Mouse (Mus musculus) limb, embryonic 14.5 days (tissue): Measurements from ENCODE around the gene Klhl26. TPM values are rescaled to one million over a fixed set of nuclear protein-coding genes. Genes with fewer than 3 reads are reported as not detected.

Experiments
- ATAC-seq: fragments of 200-750 bp; cut with Nextera tagmentation; 2 replicates; pipeline ENCODE4 v1.8.0; 2017; ENCODE audit warnings: low read depth, moderate number of reproducible peaks, moderate TSS enrichment; ENCODE audit not compliant: low FRiP score
- DNase-seq: peaks from one replicate; pipeline ENCODE4 v3.0.0-alpha.2; 2015; ENCODE audit warnings: low spot score
- H3K27ac ChIP-seq: fragments of 300-500 bp; sonication (generic); replicated peaks from 2 replicates; pipeline ENCODE4 v1.5.1; 2014; ENCODE audit warnings: low read depth, mild to moderate bottlenecking, low read length, moderate library complexity, mixed read lengths
- H3K27me3 ChIP-seq: fragments of 300-500 bp; sonication (generic); 2 replicates; pipeline ENCODE4 v1.6.1; 2014; ENCODE audit warnings: low read length, mixed read lengths; ENCODE audit not compliant: control insufficient read depth, insufficient read depth
- H3K36me3 ChIP-seq: fragments of 300-500 bp; sonication (generic); 2 replicates; pipeline ENCODE4 v1.6.1; 2014; ENCODE audit warnings: mild to moderate bottlenecking, low read length, moderate library complexity, mixed read lengths; ENCODE audit not compliant: control insufficient read depth, insufficient read depth
- H3K4me1 ChIP-seq: fragments of 300-500 bp; sonication (generic); 2 replicates; pipeline ENCODE4 v1.6.1; 2014; ENCODE audit warnings: antibody characterized with exemption, low read length, mixed read lengths; ENCODE audit not compliant: control insufficient read depth, insufficient read depth
- H3K4me2 ChIP-seq: fragments of 300-500 bp; sonication (generic); replicated peaks from 2 replicates; pipeline ENCODE4 v1.6.1; 2014; ENCODE audit warnings: low read depth, mild to moderate bottlenecking, low read length, moderate library complexity; ENCODE audit not compliant: severe bottlenecking
- H3K4me3 ChIP-seq: fragments of 300-500 bp; sonication (generic); replicated peaks from 2 replicates; pipeline ENCODE4 v1.5.1; 2014; ENCODE audit warnings: low read length
- H3K9ac ChIP-seq: fragments of 300-500 bp; sonication (generic); 2 replicates; pipeline ENCODE4 v1.6.1; 2014; ENCODE audit warnings: mild to moderate bottlenecking, low read depth, low read length, moderate library complexity; ENCODE audit not compliant: severe bottlenecking
- H3K9me3 ChIP-seq: fragments of 300-500 bp; sonication (generic); 2 replicates; pipeline ENCODE4 v1.6.1; 2016; ENCODE audit warnings: low read length; ENCODE audit not compliant: control insufficient read depth
- POLR2A ChIP-seq: fragments of 200-500 bp; IDR thresholded peaks from 2 replicates; pipeline ENCODE4 v1.8.0; 2012; ENCODE audit warnings: inconsistent platforms, mild to moderate bottlenecking, moderate library complexity, borderline replicate concordance; ENCODE audit not compliant: insufficient read depth, insufficient read length; ENCODE audit errors: extremely low read depth
- WGBS: fragments of 180-500 bp; shearing (Covaris S2); extraction: QIAGEN DNeasy Blood & Tissue Kit; methylation state at CpG from one replicate; pipeline ENCODE4 v1.1.7; 2014; 5-methylcytosine and 5-hydroxymethylcytosine counted together
- polyA plus RNA-seq, 2 experiments: library from polyadenylated mRNA; depleted of rRNA in 1 of 2; stranded (reverse) in 1 of 2; unstranded in 1 of 2; fragments of >200 nt; fragmentation: Nextera tagmentation in 1 of 2; extraction: Ambion mirVana in 1 of 2; gene quantifications; 2 replicates each; pipeline versions ENCODE4 v1.2.1 to v1.2.3; 2012 to 2014

Klhl26 gene
- polyA plus RNA-seq, 2 experiments = 24.2 to 48.7 TPM

GRCm38 (mm10) chr8:70457882-70458281, 18.9 kb downstream of the Klhl26 start:
- no peak for ATAC-seq

GRCm38 (mm10) chr8:70456996-70457395, 19.8 kb downstream of the Klhl26 start:
- 100% methylated on average over 1 of the region's 1 CpGs for WGBS
- Histone ChIP-seq H3K36me3 (peaks cover 10% of the 10 kb centered on the region), H3K4me3 (no peak overlapping the region), H3K9ac (no peak overlapping the region), H3K27ac (no peak overlapping the region), H3K9me3 (no peaks in the 10 kb centered on the region), H3K27me3 (no peaks in the 10 kb centered on the region), H3K4me1 (peaks cover 5% of the 10 kb centered on the region), H3K4me2 (no peak overlapping the region)
- TF ChIP-seq POLR2A = no peak
- DNase-seq (no peak), ATAC-seq (no peak)

More at GRCm38 (mm10) chr8:70457882-70458281, 18.9 kb downstream of the Klhl26 start:
- DNase-seq = no peak
- TF ChIP-seq POLR2A = no peak
- Histone ChIP-seq H3K9ac (no peak overlapping the region), H3K4me2 (no peak overlapping the region), H3K36me3 (0 out of 2 replicates have a peak, but pooled peaks cover under 1% of the 10 kb centered on the region), H3K4me1 (peaks cover 14% of the 10 kb centered on the region), H3K27me3 (no peaks in the 10 kb centered on the region), H3K27ac (no peak overlapping the region), H3K4me3 (no peak overlapping the region), H3K9me3 (no peaks in the 10 kb centered on the region)
- 89% methylated on average over 6 of the region's 6 CpGs for WGBS

GRCm38 (mm10) chr8:70453852-70454251, 22.9 kb downstream of the Klhl26 start:
- Histone ChIP-seq H3K4me1 (peaks cover 11% of the 10 kb centered on the region), H3K4me2 (no peak overlapping the region), H3K36me3 (peaks cover 37% of the 10 kb centered on the region), H3K9ac (no peak overlapping the region), H3K27ac (no peak overlapping the region), H3K9me3 (no peaks in the 10 kb centered on the region), H3K27me3 (no peaks in the 10 kb centered on the region), H3K4me3 (no peak overlapping the region)
- DNase-seq (no peak), ATAC-seq (no peak)
- no peak for TF ChIP-seq POLR2A
- WGBS = 69% methylated on average over 5 of the region's 5 CpGs

GRCm38 (mm10) chr8:70452196-70452966, 24.4 kb downstream of the Klhl26 start:
- H3K27ac ChIP-seq = no peak overlapping the region
- no peak for ATAC-seq
- no peak for DNase-seq
- no peaks in the 10 kb centered on the region for H3K27me3 ChIP-seq
- 66% methylated on average over 52 of the region's 52 CpGs for WGBS
- peaks cover 22% of the 10 kb centered on the region for H3K4me1 ChIP-seq
- peaks cover 37% of the 10 kb centered on the region for H3K36me3 ChIP-seq
- H3K4me3 ChIP-seq = no peak overlapping the region
- no peak for TF ChIP-seq POLR2A
- no peak overlapping the region for H3K9ac ChIP-seq
- H3K4me2 ChIP-seq = no peak overlapping the region
- no peaks in the 10 kb centered on the region for H3K9me3 ChIP-seq

GRCm38 (mm10) chr8:70447639-70448420, 28.9 kb downstream of the Klhl26 start:
- H3K9me3 ChIP-seq = no peaks in the 10 kb centered on the region
- 48% methylated on average over 16 of the region's 19 CpGs for WGBS
- H3K4me3 ChIP-seq = no peak overlapping the region
- H3K4me2 ChIP-seq = no peak overlapping the region
- peaks cover 25% of the 10 kb centered on the region for H3K4me1 ChIP-seq
- peak overlapping the region; percentile 48; the same call in 1 of the 2 replicates for H3K27ac ChIP-seq
- peak; percentile 47 for DNase-seq
- TF ChIP-seq POLR2A = no peak
- H3K36me3 ChIP-seq = peaks cover 36% of the 10 kb centered on the region
- no peaks in the 10 kb centered on the region for H3K27me3 ChIP-seq
- 0 out of 2 replicates have a peak overlapping the region, but pooled peaks have one; percentile 12 for H3K9ac ChIP-seq
- 0 out of 2 replicates have a peak, but pooled peaks have one; percentile 9 for ATAC-seq
